Mouse (Mus musculus) C2C12 (cell line): ENCODE data around the gene Rptor.

Experiments
- CEBPB ChIP-seq: IDR thresholded peaks from one replicate; pipeline ENCODE4 v1.6.1; 2011; ENCODE audit warnings: low read depth, mild to moderate bottlenecking, control low read depth, moderate library complexity
- CTCF ChIP-seq: IDR thresholded peaks from one replicate; pipeline ENCODE4 v1.5.1; 2011; ENCODE audit not compliant: control insufficient read depth, insufficient read depth, insufficient read length
- MAX ChIP-seq: IDR thresholded peaks from one replicate; pipeline ENCODE4 v1.6.1; 2011; ENCODE audit warnings: mild to moderate bottlenecking, control low read depth
- USF1 ChIP-seq: IDR thresholded peaks from one replicate; pipeline ENCODE4 v1.6.1; 2011; ENCODE audit warnings: low read depth, mild to moderate bottlenecking, control low read depth, moderate library complexity

DNA sequence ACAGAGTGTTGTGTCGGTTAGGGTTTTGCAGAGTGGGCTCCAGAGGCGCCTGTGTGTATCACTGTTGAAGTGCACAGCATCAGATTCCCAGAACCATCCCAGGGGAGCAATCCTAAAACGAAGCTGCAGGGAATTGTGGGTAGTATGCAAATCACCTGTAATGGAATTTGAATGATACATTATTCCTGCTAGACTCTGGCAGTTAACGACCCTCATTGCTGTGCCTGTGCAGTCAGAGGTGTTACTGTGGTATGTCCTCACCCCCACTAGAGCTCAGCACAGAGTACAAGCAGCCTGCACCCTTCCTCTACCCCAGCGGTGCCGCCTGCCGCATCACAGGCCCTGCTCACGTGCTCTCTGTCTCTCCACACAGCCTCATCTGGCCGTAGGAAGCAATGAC, 294.3 kb downstream of the Rptor start:
- no peak for TF ChIP-seq CTCF
- no peak for TF ChIP-seq MAX
- no peak for TF ChIP-seq USF1
- TF ChIP-seq CEBPB = no peak
